Mouse (Mus musculus) mouse embryonic stem cell (cell line): ENCODE measurements at regions not wholly inside any gene's neighbourhood (a gene's known extent, or its start where the extent isn't known, plus 50 kb on each side); places are given as distances from the start of the nearest gene placed in this dataset.

Source experiments
- in situ Hi-C, 2 experiments: fragments of 300-500 bp; cut with MboI; formaldehyde crosslinking; loops; 1 replicate in 1 of 2; 3 replicates in 1 of 2; pipeline ENCODE4 v1.14.3; 2019 to 2020; ENCODE audit warnings: low sequenced_read_pairs in 2 of 2, low pct_unique_long_range_greater_than_20kb in 1 of 2, mixed read lengths in 1 of 2; ENCODE audit not compliant: unreplicated experiment in 1 of 2

DNA sequence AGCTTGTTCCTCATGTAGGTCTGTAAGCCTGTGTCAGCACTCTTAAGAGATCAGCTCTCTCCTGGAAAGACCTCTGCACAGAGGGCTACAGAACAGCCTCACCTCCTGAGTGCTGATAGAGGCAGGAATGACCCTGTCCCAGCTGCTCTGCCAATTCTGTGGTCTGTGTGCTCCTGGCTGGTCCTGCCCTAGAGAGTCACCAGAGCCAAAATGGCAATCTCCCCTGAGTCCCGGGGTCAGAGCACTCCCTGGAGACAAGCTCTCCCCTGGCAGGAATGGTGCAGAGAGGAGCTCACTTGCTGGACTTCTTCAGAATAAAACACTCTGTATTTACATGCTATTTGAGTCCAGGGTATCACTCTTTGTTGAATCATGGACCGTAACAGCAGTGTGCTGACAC is 149.9 kb upstream of the Slc4a7 start:
- in situ Hi-C loops, result no loop called here

GRCm38 (mm10) chr14:14574851-14575250 is 127.2 kb upstream of the Slc4a7 start:
- in situ Hi-C loops, result loop anchor here in 1 of 2 experiments (25.0 kb wide), 1 partner anchor 262 kb away; no protein-coding TSS in a partner anchor

DNA sequence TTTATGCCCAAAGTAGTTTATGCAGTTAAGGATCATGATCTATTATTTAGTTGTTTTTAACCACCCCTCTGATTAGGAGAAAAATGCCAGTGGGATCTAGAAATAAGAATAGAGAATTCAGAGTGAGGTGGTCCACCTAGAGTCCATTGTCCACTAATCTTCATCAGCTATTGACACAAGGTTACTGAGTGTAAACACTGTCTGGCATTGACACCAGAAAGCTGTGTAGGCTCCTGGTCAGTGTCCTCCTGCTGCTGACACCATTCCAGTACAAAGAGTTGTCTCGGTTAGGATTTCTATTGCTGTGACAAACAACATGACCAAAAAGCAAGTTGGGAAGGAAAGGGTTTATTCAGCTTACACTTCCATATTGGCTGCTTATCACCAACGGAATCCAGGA is 110.1 kb upstream of the Slc4a7 start:
- in situ Hi-C loops, result loop anchor here in 1 of 2 experiments (25.0 kb wide), 1 partner anchor 245 kb away; no protein-coding TSS in a partner anchor

- in situ Hi-C loops, result loop anchor here in 1 of 2 experiments (25.0 kb wide), 1 partner anchor 243 kb away; no protein-coding TSS in a partner anchor
These were observed 107.3 kb upstream of the Slc4a7 start for GRCm38 (mm10) chr14:14594753-14595152.

DNA sequence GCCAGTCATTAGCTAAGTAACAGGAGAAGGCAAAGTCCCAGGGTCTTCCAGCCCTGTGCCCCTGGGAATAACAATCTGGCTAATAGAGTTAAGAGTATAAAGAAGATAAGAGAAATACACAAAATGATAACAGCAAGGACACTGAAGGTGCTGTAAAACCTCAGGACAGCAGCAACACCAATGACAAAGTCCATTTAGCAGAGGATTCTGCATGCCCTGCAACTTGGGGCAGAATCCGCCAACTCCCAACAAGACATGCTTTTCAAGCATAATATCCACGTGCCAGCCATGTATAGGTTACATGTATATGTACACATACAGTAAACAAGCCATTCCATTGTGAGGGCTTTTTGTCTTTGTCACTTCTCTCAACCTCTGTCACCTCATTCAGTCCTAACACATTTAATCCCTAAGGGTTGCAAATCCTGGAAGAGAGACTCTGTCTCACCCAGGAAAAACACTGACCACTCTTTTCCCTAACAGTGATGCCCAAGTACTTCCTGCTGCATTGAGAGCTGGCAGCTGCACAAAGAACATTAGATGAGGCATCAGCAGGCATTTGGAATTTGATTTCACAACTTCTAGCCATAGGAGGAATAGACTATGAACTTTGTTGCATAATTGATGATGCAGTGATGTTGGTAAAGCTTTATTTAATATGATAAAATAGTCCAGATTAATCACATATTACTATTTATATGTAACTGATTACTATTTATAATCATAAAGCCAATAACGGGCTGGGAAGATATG is 105.8 kb upstream of the Slc4a7 start:
- in situ Hi-C loops, result loop anchor here in 1 of 2 experiments (25.0 kb wide), 1 partner anchor 241 kb away; no protein-coding TSS in a partner anchor

DNA sequence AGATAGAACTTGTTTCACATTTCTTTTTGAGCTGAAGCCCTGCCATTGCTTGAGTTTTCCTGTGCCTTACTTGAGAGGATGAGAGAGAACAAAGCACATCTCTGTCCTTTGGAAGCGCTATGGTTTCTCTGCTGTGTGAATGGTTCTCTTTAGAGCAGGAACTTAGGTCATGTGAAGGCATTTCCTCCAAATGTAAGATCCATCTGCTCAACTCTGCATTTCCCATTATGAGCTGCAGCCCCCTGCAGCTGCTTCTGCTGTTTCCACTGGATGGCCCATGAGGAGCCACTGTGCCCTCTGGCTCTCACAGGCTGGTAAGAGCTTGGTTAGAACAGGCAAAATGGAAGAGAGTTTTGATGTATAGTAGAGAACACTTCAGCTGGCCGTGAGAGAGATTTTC is 102.5 kb upstream of the Slc4a7 start:
- in situ Hi-C loops, result loop anchor here in 1 of 2 experiments (25.0 kb wide), 1 partner anchor 238 kb away; no protein-coding TSS in a partner anchor

GRCm38 (mm10) chr14:14599990-14600389 is 102.1 kb upstream of the Slc4a7 start:
- in situ Hi-C loops, result loop anchor here in 1 of 2 experiments (25.0 kb wide), 1 partner anchor 237 kb away; no protein-coding TSS in a partner anchor

GRCm38 (mm10) chr14:14603439-14603838 is 98.6 kb upstream of the Slc4a7 start:
- in situ Hi-C loops, result no loop called here

DNA sequence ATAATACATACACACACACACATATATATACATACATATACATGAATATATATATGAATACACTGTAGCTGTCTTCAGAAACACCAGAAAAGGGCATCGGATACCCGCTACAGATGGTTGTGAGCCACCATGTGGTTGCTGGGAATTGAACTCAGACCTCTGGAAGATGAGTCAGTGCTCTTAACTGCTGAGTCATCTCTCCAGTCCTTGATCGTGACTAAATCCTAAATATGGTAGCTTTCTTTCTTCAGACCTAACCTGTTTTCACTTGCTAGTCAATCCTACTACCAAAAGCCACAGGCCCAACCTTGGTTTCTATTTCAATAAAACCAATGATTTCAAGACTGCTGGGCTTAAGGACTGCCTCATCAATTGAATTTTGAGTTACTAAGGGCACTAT is 95.0 kb upstream of the Slc4a7 start:
- in situ Hi-C loops, result no loop called here

- in situ Hi-C loops, result no loop called here
These were observed 89.8 kb upstream of the Slc4a7 start for GRCm38 (mm10) chr14:14612245-14612644.

GRCm38 (mm10) chr14:14620316-14620715 is 81.8 kb upstream of the Slc4a7 start:
- in situ Hi-C loops, result no loop called here

GRCm38 (mm10) chr14:14628673-14629072 is 73.4 kb upstream of the Slc4a7 start:
- in situ Hi-C loops, result no loop called here

DNA sequence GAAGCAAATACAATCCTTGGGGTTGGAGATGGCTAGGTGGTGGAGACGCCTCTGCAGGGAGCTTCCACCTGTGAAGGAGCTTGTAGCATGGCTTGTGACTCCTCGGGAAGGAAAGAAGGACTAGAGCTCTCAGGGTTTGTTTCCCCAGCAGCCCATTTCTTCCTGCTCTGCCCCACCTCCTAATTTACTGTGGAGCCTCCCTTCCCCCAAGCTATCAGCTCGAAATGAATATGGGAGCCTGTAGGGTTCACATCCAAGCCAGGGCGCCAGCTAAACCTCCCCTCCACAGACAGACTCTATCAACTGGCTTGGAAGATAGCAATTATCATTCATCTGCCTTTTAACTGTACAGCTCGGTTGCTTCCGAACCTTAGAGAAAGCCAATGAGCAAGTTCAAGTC is 70.3 kb upstream of the Slc4a7 start:
- in situ Hi-C loops, result no loop called here

DNA sequence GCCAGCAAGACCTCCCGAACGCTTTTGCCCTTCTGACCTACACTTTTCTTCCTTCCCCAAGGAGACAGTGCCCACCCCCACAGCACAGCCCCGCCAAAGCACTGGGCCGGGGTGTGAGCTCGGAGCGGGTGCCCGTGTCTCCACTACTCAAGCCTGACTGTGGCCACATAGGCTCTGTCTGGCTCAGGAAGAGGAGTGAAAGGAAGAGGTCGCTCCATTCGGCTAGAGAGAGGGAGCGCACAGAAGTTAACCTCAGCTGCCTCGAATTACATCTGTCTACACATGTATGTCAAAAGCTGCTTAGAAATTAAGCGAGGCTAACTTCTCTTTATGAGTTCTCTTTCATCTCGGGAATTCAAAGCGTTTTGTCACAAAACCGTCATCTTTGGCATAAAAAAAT is 69.6 kb upstream of the Slc4a7 start:
- in situ Hi-C loops, result no loop called here

DNA sequence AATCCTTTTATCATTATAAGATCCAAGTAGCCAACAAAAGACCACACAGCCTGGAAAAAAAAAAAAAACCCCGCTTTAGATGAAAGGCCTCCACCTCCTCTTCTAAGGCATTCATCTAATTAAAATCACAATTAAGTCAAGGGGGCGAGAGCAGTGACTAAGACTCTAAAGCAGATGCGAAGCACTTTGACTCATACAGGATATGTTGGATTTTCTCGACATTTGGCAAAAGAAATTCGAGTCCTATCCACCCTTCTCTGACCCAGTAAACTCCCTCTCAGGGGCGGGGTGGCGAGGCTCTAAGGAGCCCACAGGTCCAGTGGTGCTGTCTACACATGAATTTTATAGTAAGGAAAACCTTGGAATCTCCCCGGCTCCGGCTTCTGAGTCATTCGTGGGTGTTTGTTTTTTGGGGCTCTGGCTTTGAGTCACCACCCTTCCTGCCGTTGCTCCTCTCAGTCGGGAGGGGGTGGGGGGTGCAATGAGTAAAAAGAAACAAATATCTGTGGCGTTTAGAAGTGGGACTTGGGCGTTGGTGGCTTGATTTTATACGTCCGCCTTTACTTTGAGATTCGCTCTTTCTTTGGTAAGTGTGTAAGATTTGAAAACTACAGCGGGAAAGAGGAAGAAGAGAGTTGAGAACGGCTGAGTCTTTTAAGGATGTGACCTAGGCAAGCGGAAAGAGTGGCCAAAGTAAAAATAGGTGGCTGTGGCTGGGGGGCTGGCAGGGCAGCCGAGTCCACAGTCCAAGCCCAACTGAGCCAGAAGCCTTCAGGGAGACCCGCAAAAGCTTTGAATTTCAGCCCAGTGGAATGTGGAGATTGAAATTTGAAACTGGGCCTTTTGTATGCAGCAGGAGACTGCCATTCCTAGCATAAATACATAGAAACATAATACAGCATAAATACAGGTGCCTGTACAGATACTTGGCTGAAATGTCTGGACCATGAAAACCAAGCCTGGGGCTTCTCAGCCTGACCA is 68.8 kb upstream of the Slc4a7 start:
- in situ Hi-C loops, result no loop called here

DNA sequence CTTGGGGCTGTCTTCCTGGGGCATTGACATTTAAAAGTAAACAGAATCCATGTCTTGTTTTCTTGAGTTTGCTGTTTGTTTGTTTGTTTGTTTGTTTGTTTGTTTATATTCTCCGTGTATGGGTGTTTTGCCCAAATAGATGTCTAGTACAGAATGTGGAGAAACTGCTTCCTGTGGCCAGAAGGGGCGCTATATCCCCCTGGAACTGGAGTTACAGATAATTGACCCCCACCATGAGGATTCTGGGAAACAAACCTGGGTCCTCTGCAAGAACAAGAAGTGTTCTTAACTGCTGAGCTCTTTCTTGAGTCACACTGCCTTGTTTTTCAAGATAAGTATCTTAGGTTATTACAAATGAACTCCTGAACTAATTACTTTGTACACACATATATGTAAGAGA is 68.1 kb upstream of the Slc4a7 start:
- in situ Hi-C loops, result no loop called here

GRCm38 (mm10) chr14:14639102-14640015 is 62.7 kb upstream of the Slc4a7 start:
- in situ Hi-C loops, result no loop called here

DNA sequence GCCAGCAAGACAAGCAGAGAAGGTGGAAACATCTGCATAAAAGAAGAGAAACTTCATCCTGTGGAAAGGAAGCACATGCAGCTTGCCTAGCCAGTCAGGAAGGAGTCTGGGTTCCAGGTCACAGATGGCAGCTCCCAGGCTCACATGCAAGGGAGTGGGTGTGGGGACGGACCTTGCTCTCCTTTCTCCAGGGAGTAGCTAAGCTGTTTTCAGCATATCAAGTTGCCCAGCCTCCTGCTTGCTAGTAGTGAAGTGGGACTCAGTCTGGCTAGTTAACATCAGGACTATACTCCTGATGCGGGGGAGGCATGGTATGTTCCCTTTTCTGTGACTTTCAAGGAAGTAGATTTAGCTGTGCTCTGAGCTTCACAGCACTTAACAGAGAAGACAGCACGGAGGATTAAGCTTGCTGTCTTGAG is 62.0 kb upstream of the Slc4a7 start:
- in situ Hi-C loops, result no loop called here
